Mouse (Mus musculus): ENCODE data around the gene Orc3.

Gene Orc3
- long read RNA-seq, experiment 1, transcript Orc3-201 (20 exons, 2,300 nt): major isoform, 16 of 40 reads
- long read RNA-seq, experiment 1, transcript Orc3-202 (20 exons, 2,266 nt): minor isoform, 11 of 40 reads
- long read RNA-seq, experiment 1, partial matches to known transcripts: 6 of 40 reads
- long read RNA-seq, experiment 1, other reads (novel, unspliced or antisense): 7 of 40 reads
- long read RNA-seq, experiment 2, transcript Orc3-201 (20 exons, 2,300 nt): major isoform, 12 of 26 reads
- long read RNA-seq, experiment 2, partial matches to known transcripts: 3 of 26 reads
- long read RNA-seq, experiment 2, other reads (novel, unspliced or antisense): 8 of 26 reads

DNA sequence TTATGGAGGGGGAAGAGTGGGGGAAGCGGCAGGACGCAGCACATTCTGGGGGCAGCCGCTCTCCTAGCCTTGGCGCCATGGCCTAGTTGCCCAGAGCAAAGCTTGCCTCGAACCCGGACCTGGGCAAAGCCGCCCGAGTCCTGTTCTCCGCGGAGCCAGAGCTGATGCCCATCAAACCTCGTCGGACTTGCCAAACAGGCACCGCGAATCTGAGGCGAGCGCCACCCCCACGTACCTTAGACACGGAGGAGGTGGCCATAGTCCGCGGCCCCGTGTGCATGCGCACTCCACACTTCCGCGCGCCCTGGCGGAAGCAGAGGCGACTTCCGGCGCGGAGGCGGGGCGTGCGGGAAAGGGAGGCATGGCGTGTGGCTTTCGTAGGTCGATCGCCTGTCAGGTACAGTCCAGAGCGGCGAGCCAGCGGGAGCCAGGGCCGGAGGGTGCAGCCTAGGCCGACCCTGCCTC, at the start of gene Orc3, which contains the start of gene Rars2:
Gene Orc3, minus strand, starts transcription at position 315 of the 465 bp plus-strand sequence.
Gene Rars2, plus strand, starts transcription at position 328 of the 465 bp plus-strand sequence.
- intact Hi-C loops (cut with DNase I): no loop called here

DNA sequence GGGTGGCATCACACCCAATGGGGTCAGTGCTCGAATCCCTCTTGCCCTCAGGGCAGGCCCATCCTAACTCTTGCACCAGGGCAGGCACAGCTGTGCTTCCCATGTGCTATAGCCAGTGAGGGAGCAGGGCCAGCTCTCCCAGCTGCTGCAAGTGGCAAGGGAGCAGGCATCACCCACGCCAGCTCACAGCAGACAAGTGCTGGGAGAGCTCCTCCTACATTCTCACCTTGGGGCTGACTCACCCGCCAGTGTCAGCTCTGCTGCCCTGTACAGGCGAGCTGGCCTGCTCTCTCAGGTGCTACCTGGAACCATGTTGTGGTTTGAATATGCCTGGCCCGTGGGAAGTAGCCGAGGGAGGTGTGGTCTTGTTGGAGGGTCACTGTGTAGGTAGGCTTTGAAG, 47.2 kb upstream of the Orc3 start:
- intact Hi-C loops (cut with DNase I): no loop called here

- intact Hi-C loops (cut with DNase I): no loop called here
Measured at GRCm38 (mm10) chr4:34661514-34661913, 46.8 kb upstream of the Orc3 start.

DNA sequence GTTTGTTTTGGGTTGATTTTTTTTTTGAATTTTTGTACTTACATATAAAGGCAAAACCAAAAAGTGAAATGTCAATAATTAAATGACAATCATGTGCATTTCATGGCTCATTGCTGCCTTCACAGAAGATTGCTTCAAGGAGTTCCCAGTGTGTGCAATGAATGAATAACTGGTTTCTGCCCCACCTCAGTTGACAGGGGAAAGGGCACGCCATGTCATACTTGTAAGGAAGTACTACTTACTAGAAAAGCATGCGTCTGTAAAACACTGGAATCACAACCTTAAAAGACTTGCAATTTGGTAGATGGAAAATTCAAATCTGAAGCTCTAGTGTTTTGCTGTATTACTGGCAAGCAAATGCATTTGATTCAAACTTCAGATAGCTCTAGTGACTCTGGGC, 44.3 kb upstream of the Orc3 start:
- intact Hi-C loops (cut with DNase I): no loop called here

DNA sequence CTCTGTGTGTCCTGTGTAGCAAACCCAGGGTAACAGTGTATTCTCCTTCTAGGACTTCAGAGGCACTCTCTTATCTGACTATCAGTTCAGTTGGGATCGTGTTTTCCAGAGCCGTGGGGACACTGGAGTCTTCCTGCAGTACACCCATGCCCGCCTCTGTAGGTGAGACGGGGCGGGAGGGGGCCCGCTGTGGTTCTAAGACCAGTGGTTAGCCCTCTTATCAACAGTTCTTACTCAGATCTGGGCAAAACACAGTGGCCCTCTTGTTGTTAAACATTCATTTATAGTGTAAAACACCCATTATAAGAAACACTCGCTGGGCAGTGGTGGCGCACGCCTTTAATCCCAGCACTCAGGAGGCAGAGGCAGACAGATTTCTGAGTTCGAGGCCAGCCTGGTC, 41.4 kb upstream of the Orc3 start:
- intact Hi-C loops (cut with DNase I): no loop called here

DNA sequence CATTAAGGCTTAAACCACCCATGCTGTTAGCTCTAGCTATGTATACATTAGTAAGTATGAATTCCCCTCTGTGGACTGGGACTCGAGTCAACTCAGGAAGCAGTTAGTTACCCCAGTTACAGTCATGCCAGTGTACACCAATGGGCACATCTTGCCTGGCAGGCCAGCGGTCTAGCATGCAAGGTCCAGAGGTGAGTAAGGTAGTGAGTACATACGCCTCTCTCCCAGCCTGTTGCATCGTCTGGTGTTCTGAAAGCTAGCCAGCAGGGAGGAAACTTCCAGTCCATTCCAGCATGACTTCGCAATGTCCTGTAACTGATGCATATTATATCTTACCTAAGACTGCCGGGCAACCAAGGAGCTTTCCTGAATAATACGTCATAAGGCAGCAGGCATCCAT, 38.4 kb upstream of the Orc3 start:
- intact Hi-C loops (cut with DNase I): no loop called here

DNA sequence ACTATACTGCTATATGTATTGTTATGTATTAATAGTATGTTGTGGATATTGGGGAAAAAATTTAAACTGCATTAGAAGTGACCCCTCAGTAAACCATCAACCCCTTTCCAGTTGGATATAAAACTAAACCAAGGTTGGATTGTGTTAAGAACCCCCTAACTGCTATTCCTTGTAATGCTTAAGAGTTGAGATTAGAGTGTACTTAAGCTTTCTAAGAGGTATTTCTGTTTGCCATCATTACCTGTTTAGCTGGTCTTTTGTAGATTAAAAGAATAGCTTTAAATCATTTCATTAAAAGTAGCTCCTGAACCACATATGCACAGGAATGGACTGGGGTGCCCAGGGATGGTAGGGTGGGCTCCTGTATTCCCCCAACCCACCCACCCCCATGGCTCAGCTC, 30.0 kb upstream of the Orc3 start:
- intact Hi-C loops (cut with DNase I): no loop called here

DNA sequence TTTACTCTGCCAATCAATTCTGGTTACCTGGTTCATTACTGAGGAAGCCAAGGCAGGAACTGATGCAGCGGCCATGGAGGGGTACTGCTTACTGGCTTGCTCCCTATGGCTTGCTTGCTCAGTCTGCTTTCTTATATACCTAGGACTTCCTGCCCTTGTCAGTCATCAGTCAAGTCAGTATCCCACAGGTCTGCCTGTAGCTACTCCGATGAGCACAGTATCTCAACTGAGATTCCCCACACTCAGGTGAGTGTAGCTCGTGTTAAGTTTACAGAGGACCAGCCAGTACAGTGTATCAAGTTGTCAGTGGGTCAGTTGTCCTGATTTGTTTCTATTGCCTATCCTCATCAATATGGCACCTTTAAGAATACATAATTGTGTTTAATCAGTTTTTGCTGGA, 26.0 kb upstream of the Orc3 start:
- intact Hi-C loops (cut with DNase I): no loop called here

GRCm38 (mm10) chr4:34639745-34640364, 25.1 kb upstream of the Orc3 start:
- intact Hi-C loops (cut with DNase I): no loop called here

DNA sequence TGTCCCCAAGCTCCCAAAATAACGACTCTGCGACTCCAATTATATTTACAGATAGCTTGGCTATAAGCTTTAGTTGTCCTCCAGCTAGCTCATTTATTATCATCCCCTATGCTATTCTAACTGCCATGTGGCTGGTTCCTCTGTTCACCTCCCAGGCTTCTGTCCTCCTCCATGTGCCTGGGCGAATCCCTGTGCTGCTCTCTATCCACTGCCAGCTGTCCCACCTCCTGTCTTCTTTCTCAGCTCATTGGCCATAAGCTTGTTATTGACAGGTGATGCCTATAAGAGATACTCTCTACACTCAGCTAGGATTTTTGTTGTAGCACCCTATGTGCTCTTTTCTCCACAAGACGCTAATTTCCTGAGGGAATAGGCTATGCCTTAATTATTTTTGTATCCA, 23.1 kb upstream of the Orc3 start:
- intact Hi-C loops (cut with DNase I): no loop called here

- intact Hi-C loops (cut with DNase I): no loop called here
Measured at GRCm38 (mm10) chr4:34637386-34637785, 22.6 kb upstream of the Orc3 start.

DNA sequence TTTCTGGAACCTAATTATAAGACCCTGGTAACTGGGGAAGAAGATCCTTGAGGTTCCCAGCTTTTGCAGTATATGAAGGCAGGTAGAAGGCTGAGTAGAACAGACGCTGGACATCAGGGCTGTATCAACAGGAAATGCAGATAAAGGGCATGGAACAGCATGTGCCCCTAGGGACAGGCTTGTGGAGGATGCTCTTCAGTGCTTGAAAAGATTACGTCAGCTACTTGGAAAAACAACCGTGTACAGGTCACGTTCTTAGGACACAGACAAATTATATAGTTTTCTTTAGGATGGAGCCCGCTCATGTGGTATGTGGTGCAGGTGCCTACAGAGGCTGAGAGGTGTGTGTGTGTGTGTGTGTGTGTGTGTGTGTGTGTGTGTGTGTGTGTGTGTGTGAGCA, 21.3 kb upstream of the Orc3 start:
- intact Hi-C loops (cut with DNase I): no loop called here

DNA sequence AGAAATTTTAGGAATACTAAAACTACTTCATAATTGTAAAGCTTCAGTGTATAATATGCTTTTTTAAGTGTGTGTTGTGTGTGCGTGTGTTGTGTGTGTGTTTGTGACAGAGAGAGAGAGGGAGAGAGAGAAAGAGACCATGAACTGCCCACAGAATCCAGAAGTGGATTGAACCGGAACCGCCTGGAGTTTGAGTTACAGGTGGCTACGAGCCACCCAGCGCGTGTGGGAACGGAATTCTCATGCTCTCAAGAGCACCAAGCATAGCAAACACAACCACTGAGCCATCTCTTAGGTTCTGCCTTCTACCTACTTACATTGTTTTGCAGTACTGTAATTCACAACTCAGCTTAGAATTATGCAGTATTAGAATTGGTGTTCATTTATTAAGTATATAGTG, 19.4 kb upstream of the Orc3 start:
- intact Hi-C loops (cut with DNase I): no loop called here

- intact Hi-C loops (cut with DNase I): no loop called here
Measured at GRCm38 (mm10) chr4:34629956-34630355, 15.2 kb upstream of the Orc3 start.

DNA sequence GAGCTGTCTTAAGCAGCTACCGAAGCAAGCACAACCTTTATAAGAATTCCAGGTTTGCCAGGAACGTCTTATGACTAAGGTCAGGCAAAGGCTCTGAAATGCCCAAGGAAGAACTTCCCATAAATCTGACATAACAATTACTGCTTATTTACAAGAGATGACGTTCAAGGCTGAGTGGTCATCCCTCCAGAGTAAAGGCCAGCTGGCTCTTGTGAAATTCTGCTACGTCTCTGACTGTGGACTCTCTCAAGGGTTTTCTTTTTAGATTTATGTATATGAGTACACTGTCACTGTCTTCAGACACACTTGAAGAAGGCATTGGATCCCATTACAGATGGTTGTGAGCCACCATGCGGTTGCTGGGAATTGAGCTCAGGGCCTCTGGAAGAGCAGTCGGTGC, 11.7 kb upstream of the Orc3 start:
- intact Hi-C loops (cut with DNase I): no loop called here

- intact Hi-C loops (cut with DNase I): no loop called here
Measured at GRCm38 (mm10) chr4:34625556-34625955, 10.8 kb upstream of the Orc3 start.

DNA sequence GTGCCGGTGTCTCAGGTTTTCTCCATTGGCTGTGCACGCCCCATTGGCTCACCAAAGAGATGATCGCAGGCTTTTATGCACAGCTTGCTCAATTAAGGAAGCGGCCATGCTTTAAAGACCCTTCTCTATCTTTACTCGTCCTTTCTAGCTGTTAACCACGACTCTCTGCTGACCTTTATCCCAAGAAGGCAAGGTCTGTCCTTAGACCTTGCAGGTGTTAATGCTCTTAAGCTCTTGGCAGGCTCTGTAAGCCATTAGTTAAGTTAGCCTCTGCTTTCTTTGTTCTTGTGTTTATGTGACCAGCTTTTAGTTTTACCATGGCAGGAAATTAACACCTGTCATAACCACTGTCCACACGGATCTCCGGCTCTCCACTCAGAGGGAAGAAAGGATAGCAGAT, 1.4 kb upstream of the Orc3 start:
- intact Hi-C loops (cut with DNase I): no loop called here

- intact Hi-C loops (cut with DNase I): no loop called here
Measured at GRCm38 (mm10) chr4:34615303-34615702, 559 bp upstream of the Orc3 start.

- intact Hi-C loops (cut with DNase I): no loop called here
Measured at GRCm38 (mm10) chr4:34613571-34614145, 1.1 kb downstream of the Orc3 start.

GRCm38 (mm10) chr4:34606658-34607057, 8.1 kb downstream of the Orc3 start:
- intact Hi-C loops (cut with DNase I): no loop called here

- intact Hi-C loops (cut with DNase I): no loop called here
Measured at GRCm38 (mm10) chr4:34603123-34603522, 11.6 kb downstream of the Orc3 start.

- intact Hi-C loops (cut with DNase I): no loop called here
Measured at GRCm38 (mm10) chr4:34584871-34585607, 29.7 kb downstream of the Orc3 start.

All from adrenal gland (tissue).